Mouse (Mus musculus) midbrain, embryonic 13.5 days (tissue): ENCODE measurements around the gene Uqcc2. TPM values are rescaled to one million over a fixed set of nuclear protein-coding genes. Genes with fewer than 3 reads are reported as not detected.

Source experiments
- ATAC-seq: fragments of 200-750 bp; cut with Nextera tagmentation; 2 replicates; pipeline ENCODE4 v1.8.0; 2017; ENCODE audit warnings: mild to moderate bottlenecking, moderate TSS enrichment, moderate library complexity
- H3K27ac ChIP-seq: fragments of 300-500 bp; sonication (generic); 2 replicates; pipeline ENCODE4 v1.5.1; 2015; ENCODE audit warnings: inconsistent platforms, mild to moderate bottlenecking, moderate library complexity
- H3K27me3 ChIP-seq: fragments of 300-500 bp; sonication (generic); 2 replicates; pipeline ENCODE4 v1.6.1; 2015; ENCODE audit warnings: mild to moderate bottlenecking, inconsistent platforms
- H3K36me3 ChIP-seq: fragments of 300-500 bp; sonication (generic); 2 replicates; pipeline ENCODE4 v1.6.1; 2015; ENCODE audit warnings: mild to moderate bottlenecking, inconsistent platforms
- H3K4me1 ChIP-seq: fragments of 300-500 bp; sonication (generic); replicated peaks from 2 replicates; pipeline ENCODE4 v1.6.1; 2015; ENCODE audit warnings: inconsistent platforms
- H3K4me2 ChIP-seq: fragments of 300-500 bp; sonication (generic); replicated peaks from 2 replicates; pipeline ENCODE4 v1.6.1; 2015; ENCODE audit warnings: moderate library complexity, mild to moderate bottlenecking, inconsistent platforms
- H3K4me3 ChIP-seq: fragments of 300-500 bp; sonication (generic); replicated peaks from 2 replicates; pipeline ENCODE4 v1.5.1; 2015; ENCODE audit warnings: mild to moderate bottlenecking, inconsistent platforms
- H3K9ac ChIP-seq: fragments of 300-500 bp; sonication (generic); replicated peaks from 2 replicates; pipeline ENCODE4 v1.6.1; 2015; ENCODE audit warnings: mild to moderate bottlenecking, inconsistent platforms
- H3K9me3 ChIP-seq: fragments of 300-500 bp; sonication (generic); 2 replicates; pipeline ENCODE4 v1.6.1; 2016; ENCODE audit warnings: mild to moderate bottlenecking, inconsistent platforms
- WGBS: fragments of 180-500 bp; shearing (Covaris S2); methylation state at CpG from one replicate; pipeline ENCODE4 v1.1.7; 2015; 5-methylcytosine and 5-hydroxymethylcytosine counted together
- polyA plus RNA-seq: library from polyadenylated mRNA; unstranded; fragments of >200 nt; fragmentation: Nextera tagmentation; extraction: Ambion mirVana; gene quantifications from 2 replicates; pipeline ENCODE4 v1.2.1, GENCODE M21; 2015

The Uqcc2 gene
- polyA plus RNA-seq, 1 experiment from 2014 or later, result 356 TPM

DNA sequence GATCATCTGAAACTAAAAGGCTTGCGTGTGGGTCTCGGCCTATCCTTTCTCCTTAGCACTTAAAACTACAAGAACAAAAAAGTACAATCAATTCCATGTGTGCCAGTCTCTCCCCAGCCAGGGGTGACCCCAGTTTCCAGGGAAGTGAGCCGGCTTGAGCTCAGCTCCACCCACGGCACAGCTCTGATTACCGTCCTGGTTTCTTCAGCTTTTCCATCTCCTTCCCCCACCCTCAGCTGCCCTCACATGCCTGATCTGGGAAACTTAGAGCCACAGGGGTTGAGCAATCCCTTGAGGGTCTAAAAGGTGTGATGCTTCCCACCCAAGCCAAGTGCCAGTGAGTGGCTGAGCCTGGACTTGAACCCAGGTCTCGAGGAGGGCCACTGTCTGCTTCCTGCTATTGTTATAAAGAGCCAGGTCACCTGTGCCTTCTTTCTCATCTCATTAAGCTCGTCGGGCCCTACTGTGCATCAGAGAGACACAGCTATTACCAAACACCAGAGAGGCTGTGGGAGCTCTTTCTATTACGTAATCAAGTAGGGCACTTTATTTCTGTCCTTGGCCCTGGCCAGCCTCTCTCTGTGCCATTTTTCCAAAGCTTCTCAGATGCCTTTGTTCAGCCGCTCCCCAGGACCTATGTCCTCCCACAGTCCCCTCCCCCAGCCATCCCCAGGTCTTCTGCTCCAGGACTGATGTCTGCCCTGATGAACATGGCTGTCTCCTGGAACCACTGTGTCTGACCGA is 36.4 kb upstream of the Uqcc2 start:
- Histone ChIP-seq H3K4me3 (no peak overlapping the region), H3K4me1 (peaks cover 1% of the 10 kb centered on the region), H3K36me3 (no peaks in the 10 kb centered on the region), H3K27ac (no peak overlapping the region), H3K9me3 (no peaks in the 10 kb centered on the region), H3K27me3 (no peaks in the 10 kb centered on the region), H3K9ac (no peak overlapping the region), H3K4me2 (no peak overlapping the region)
- WGBS, result 76% methylated on average over 11 of the region's 11 CpGs
- no peak for ATAC-seq

DNA sequence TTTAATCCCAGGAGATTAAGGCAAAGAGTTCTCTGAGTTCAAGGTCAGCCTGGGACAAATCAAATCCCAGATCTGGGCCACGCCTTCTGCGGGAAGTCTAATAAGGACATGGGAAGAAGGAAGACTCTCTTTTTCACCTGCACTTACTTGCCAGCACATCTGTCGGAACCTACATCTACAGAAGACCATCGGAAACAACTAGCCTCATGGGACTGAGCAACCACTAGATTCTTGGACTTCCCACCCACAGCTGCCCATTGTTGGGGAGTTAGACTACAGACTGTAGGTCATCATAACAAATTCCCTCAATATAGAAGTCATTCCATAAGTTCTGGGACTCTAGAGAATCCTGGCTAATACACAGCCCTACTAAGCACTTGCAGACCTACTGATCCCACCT is 34.9 kb upstream of the Uqcc2 start:
- 96% methylated on average over 4 of the region's 4 CpGs for WGBS
- Histone ChIP-seq H3K36me3 (no peaks in the 10 kb centered on the region), H3K4me2 (no peak overlapping the region), H3K4me1 (no peaks in the 10 kb centered on the region), H3K9ac (no peak overlapping the region), H3K27ac (no peak overlapping the region), H3K4me3 (no peak overlapping the region), H3K27me3 (no peaks in the 10 kb centered on the region), H3K9me3 (no peaks in the 10 kb centered on the region)
- no peak for ATAC-seq

DNA sequence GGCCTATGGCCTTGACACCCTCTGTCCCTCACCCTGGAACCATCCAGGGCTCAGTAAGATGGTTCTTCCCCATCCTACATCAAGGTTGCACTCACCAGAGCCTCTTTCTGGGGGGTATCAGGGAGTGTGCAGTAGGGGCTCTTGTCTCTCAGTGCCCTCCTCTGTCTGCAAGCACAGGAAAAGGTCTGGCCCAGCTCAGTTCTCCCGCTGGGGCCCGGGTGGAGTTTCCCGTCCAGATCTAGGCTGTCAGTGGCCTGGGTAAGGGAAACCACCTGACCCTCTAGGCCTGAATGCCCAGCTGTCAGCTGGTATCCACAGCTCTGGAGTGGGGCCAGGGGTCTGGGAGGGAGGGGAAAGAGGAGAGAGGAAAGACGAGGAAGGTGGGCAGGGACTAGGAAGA is 33.8 kb upstream of the Uqcc2 start, which contains the start of gene Ip6k3:
Gene Ip6k3, minus strand, starts transcription at position 251 of the 400 bp plus-strand sequence.
- WGBS, result 66% methylated on average over 4 of the region's 4 CpGs
- H3K4me1 ChIP-seq, result 0 out of 2 replicates have a peak, but pooled peaks cover 5% of the 10 kb centered on the region
- H3K9me3 ChIP-seq, result no peaks in the 10 kb centered on the region
- H3K4me2 ChIP-seq, result no peak within 1 kb of the TSS
- no peaks in the 10 kb centered on the region for H3K27me3 ChIP-seq
- no peak within 1 kb of the TSS for H3K27ac ChIP-seq
- no peak for ATAC-seq
- no peak within 1 kb of the TSS for H3K9ac ChIP-seq
- H3K4me3 ChIP-seq, result no peak within 1 kb of the TSS
- no peaks in the 10 kb centered on the region for H3K36me3 ChIP-seq

DNA sequence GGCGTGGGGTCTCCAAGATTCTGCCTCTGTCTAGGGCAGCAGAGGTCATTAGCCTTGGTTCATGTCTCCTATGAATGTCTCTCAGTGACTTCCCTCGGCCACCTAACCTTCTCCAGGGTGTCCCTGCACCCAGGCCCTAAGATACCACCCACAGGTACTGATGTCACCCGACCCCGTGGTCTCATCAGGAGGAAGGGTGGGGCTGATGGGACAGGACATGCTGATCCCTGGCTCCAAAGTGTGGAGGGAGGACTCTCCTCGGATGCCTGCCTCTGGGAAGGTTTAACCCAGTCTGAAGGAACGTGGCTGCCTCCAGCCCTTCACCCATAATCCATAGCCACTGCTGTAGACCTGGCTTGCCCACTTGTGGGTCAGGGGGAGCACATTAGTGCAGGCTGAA is 33.2 kb upstream of the Uqcc2 start:
- Histone ChIP-seq H3K4me1 (0 out of 2 replicates have a peak, but pooled peaks cover 5% of the 10 kb centered on the region), H3K27ac (no peak overlapping the region), H3K4me2 (no peak overlapping the region), H3K4me3 (no peak overlapping the region), H3K27me3 (no peaks in the 10 kb centered on the region), H3K9ac (no peak overlapping the region), H3K36me3 (no peaks in the 10 kb centered on the region), H3K9me3 (no peaks in the 10 kb centered on the region)
- no peak for ATAC-seq
- 75% methylated on average over 6 of the region's 6 CpGs for WGBS

DNA sequence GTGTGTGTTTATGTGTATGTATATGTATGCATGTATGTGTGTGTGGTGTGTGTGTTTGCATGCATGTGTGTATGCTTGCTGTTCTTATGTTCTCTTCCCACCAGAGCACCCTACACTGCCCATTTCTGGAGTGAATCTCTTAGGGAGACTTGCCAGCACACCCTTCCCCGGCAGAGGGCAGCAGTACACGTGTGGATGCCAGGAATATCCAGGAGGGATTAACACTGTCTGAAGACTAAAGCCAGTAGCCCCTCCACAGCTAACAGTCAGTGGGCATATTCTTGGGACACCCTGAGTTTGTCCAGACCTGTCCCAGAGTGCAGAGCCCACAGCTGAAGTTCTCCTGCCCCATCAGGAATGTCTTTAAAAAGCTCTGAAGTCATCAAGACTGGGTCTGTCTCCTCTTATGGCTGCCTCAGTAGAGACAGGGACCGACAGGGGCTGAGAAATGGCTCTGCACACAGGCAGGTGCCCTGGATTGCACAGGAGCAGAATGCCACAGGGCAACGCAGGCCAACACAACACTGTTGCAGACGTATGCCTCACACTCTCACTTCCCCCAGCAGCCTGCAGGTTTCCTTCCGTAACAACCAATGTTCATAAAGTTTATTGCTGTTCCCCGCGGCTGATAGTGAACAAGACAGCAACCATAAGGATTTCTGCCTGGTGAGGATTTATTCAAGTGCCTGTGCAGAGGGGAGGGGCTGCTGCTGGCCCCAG is 31.5 kb upstream of the Uqcc2 start:
- Histone ChIP-seq H3K4me3 (no peak overlapping the region), H3K4me2 (no peak overlapping the region), H3K9ac (no peak overlapping the region), H3K27ac (no peak overlapping the region), H3K36me3 (no peaks in the 10 kb centered on the region), H3K9me3 (no peaks in the 10 kb centered on the region), H3K27me3 (no peaks in the 10 kb centered on the region), H3K4me1 (0 out of 2 replicates have a peak, but pooled peaks cover 5% of the 10 kb centered on the region)
- WGBS, result 72% methylated on average over 8 of the region's 8 CpGs
- peak; percentile 60 for ATAC-seq

GRCm38 (mm10) chr17:27160905-27161304 is 27.2 kb upstream of the Uqcc2 start:
- 0 out of 2 replicates have a peak, but pooled peaks cover 5% of the 10 kb centered on the region for H3K4me1 ChIP-seq
- H3K9me3 ChIP-seq, result no peaks in the 10 kb centered on the region
- no peak overlapping the region for H3K27ac ChIP-seq
- H3K4me2 ChIP-seq, result no peak overlapping the region
- no peak for ATAC-seq
- WGBS, result 82% methylated on average over 4 of the region's 4 CpGs
- no peak overlapping the region for H3K9ac ChIP-seq
- H3K4me3 ChIP-seq, result no peak overlapping the region
- no peaks in the 10 kb centered on the region for H3K36me3 ChIP-seq
- H3K27me3 ChIP-seq, result no peaks in the 10 kb centered on the region

DNA sequence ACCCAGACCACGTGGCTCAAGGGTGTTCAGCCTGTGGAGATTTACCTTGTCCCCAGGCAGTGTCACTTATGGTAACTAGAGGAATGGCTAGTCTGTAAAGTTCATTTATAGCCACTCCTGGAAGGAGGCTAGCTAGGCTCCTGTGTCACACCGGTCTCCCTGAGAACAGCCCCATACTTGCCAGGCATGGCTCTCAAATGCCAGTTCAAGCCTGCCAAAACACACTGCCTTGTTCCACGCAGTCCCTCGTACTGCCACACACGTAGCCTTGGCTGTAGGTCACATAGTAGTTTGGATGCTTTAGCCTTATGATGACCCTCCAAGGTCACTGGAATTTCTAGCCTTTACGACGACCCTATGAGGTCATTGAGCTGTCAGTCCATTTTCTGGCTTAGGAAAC is 25.5 kb upstream of the Uqcc2 start:
- H3K36me3 ChIP-seq, result no peaks in the 10 kb centered on the region
- no peak for ATAC-seq
- H3K9ac ChIP-seq, result no peak overlapping the region
- H3K9me3 ChIP-seq, result no peaks in the 10 kb centered on the region
- WGBS, result 84% methylated on average over 7 of the region's 7 CpGs
- H3K4me2 ChIP-seq, result no peak overlapping the region
- H3K4me1 ChIP-seq, result peaks cover 6% of the 10 kb centered on the region; the same call in 1 of the 2 replicates
- H3K4me3 ChIP-seq, result no peak overlapping the region
- no peak overlapping the region for H3K27ac ChIP-seq
- no peaks in the 10 kb centered on the region for H3K27me3 ChIP-seq

- Histone ChIP-seq H3K4me3 (no peak overlapping the region), H3K27me3 (no peaks in the 10 kb centered on the region), H3K4me1 (peaks cover 13% of the 10 kb centered on the region), H3K36me3 (no peaks in the 10 kb centered on the region), H3K9me3 (no peaks in the 10 kb centered on the region), H3K4me2 (no peak overlapping the region), H3K27ac (no peak overlapping the region), H3K9ac (no peak overlapping the region; the same call in 1 of the 2 replicates)
- ATAC-seq, result no peak
- WGBS, result 84% methylated on average over 6 of the region's 6 CpGs
Observed at GRCm38 (mm10) chr17:27158439-27158838, 24.7 kb upstream of the Uqcc2 start.

GRCm38 (mm10) chr17:27155752-27156151 is 22.0 kb upstream of the Uqcc2 start:
- Histone ChIP-seq H3K4me1 (peaks cover 11% of the 10 kb centered on the region), H3K27me3 (no peaks in the 10 kb centered on the region), H3K4me2 (no peak overlapping the region), H3K4me3 (no peak overlapping the region), H3K27ac (no peak overlapping the region), H3K9ac (no peak overlapping the region), H3K36me3 (no peaks in the 10 kb centered on the region), H3K9me3 (no peaks in the 10 kb centered on the region)
- ATAC-seq, result no peak
- WGBS, result 81% methylated on average over 8 of the region's 8 CpGs

DNA sequence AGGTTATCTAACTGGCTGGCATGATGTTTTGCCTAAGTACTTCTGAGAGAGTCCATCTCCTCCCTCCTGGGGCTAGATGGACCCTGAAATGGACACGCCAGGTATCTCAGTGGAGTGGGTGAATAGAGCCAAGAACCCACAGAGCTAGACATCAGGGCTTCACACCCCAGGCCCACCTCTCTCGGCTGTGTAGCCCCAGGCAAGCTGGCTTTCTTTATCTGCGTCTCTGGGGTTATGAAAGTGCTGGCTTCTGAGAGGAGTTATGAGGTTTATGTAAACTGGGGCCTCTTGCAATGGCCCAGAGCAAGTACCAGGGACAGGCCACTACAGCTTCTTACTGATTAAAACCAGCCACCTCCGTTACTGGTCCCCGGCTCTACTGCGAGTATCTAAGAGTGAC is 21.2 kb upstream of the Uqcc2 start:
- H3K4me1 ChIP-seq, result peaks cover 20% of the 10 kb centered on the region

GRCm38 (mm10) chr17:27154256-27154655 is 20.5 kb upstream of the Uqcc2 start:
- Histone ChIP-seq H3K4me2 (no peak overlapping the region), H3K4me3 (no peak overlapping the region), H3K36me3 (no peaks in the 10 kb centered on the region), H3K9me3 (no peaks in the 10 kb centered on the region), H3K4me1 (peaks cover 26% of the 10 kb centered on the region), H3K9ac (no peak overlapping the region), H3K27ac (no peak overlapping the region), H3K27me3 (no peaks in the 10 kb centered on the region)
- no peak for ATAC-seq
- WGBS, result 90% methylated on average over 14 of the region's 14 CpGs

More for the DNA sequence above, 21.2 kb upstream of the Uqcc2 start:
- Histone ChIP-seq H3K4me2 (no peak overlapping the region), H3K9me3 (no peaks in the 10 kb centered on the region), H3K4me3 (no peak overlapping the region), H3K9ac (no peak overlapping the region), H3K27me3 (no peaks in the 10 kb centered on the region), H3K36me3 (no peaks in the 10 kb centered on the region), H3K27ac (no peak overlapping the region)
- no peak for ATAC-seq
- 80% methylated on average over 6 of the region's 6 CpGs for WGBS

GRCm38 (mm10) chr17:27153773-27154193 is 20.1 kb upstream of the Uqcc2 start:
- H3K36me3 ChIP-seq, result no peaks in the 10 kb centered on the region
- H3K27ac ChIP-seq, result no peak overlapping the region
- H3K4me3 ChIP-seq, result no peak overlapping the region
- H3K9ac ChIP-seq, result no peak overlapping the region
- no peaks in the 10 kb centered on the region for H3K27me3 ChIP-seq
- no peaks in the 10 kb centered on the region for H3K9me3 ChIP-seq
- WGBS, result 67% methylated on average over 9 of the region's 9 CpGs
- no peak for ATAC-seq
- no peak overlapping the region for H3K4me2 ChIP-seq
- H3K4me1 ChIP-seq, result peaks cover 31% of the 10 kb centered on the region
